Mouse (Mus musculus) kidney, adult 11 months (tissue): Measurements from ENCODE around the gene Cplx3.

Experiments
- DNase-seq: peaks from one replicate; pipeline ENCODE4 v3.0.0; 2022

Gene Cplx3

GRCm38 (mm10) chr9:57598851-57599563 is 7.1 kb downstream of the Cplx3 start:
- peak; percentile 79 for DNase-seq

DNA sequence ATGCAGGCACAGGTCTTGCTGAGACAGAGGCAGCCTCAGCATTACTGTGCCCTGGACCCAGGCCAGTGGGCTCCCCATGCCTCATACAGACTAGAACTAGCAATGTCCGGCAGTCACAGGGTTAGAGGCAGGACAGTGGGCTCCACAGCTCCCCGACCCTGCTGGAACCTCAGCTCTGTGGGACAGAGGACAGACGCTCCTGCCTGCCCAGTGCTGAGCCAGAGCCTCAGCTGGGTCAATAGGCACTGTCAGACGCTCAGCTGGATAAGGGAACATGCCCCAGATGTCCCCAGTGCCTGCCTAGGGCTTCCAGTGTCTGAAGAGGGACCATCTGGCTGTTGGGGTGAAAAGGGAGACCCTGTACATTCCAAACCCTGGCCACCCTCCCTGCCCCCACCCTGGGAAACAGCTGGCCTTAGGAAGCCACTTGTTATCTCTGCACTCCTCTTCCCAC is 8.1 kb downstream of the Cplx3 start:
- DNase-seq: no peak

- DNase-seq: no peak
Measured at GRCm38 (mm10) chr9:57597265-57597664, 8.8 kb downstream of the Cplx3 start.

- DNase-seq: no peak
Measured at GRCm38 (mm10) chr9:57594174-57594509, 11.9 kb downstream of the Cplx3 start.

DNA sequence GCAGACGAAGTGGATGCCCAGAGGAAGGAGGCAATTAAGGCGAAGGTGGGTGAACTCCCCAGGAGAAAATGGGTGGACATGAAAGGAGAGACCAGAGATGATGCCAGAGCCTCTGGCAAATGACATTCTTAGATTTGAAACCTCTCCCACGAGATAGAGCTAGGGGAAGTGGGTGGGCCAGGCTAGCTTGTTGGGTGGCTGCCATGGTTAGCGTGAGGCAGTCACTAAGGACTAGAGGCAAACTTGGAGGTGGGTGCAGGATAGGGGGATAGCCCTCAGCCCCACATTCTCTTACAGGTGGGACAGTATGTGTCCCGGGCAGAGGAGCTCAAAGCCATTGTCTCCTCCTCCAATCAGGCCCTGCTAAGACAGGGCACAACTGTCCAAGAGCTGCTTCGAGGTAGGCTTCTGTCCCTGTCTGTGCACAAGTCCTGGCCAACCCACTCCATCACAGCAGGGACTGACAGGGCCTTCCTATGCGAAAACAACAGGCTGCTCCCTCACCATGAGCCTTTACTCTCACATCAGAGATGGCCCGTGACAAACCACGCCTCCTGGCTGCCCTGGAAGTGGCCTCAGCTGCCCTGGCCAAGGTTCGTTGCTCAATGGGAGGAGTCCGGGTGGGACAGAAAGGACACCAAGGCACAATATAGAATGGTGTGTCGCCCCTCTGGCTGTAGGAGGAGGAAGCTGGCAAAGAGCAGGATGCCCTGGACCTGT is 12.5 kb downstream of the Cplx3 start:
- DNase-seq: peak; percentile 86

DNA sequence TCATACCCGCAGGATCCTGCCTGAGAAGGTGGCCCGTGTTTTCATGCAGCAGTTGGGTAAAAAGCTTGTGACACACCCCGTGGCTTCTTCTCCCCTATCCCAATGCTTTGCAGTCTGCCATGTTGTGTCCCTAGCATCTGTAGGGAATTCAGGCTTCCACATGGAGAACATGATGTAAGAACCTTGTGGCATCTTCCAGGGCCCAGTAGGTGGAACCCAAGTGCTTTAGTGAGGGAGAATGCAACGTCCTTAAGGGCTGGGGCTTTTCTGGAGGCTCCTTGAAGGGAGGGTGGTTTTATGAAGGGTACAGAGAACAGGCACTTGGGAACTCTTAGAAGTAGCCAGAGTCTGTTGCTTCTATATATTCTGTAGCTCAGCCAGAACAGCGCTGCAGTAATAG is 15.4 kb downstream of the Cplx3 start:
- no peak for DNase-seq

DNA sequence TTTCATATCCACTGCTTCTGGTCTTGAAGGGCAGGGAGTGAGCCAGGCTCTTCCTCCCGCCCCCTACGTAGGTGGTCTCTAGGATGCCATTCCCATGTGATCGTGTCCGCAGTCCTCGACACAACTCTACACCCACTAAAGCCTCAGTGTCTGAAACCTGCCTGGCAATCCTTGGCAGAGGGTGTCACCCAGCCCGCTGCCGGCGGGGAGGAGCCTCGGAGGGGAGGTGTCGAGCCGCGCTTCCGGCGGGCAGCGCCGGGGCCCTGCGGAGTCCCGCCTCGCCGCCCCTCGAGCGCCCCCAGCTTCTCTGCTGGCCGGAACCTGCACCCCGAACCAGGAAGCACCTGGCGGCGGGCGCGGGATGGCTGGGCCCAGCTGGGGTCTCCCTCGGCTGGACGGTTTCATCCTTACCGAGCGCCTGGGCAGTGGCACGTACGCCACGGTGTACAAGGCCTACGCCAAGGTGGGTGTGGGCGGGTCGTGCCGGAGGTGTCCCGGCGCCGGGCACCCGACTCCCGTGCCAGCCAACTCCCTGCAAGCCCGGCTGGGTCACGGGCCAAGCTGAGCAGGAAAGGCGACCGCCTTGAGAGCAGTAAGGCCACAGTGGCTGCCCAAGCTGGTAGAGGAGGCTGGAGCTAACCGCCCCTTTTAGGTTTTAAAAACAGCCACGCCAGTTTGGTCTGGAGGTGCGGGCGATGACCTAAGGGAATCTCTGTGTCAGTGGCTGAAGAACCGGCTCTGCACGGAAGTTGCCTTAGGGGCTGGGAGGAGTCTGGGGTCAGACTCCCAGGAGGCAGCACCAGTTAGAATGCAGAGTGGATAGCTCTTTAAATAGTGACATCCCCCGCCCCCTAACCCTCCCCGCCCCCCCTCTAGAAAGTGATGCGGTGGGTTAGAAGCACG is 16.6 kb downstream of the Cplx3 start, which contains the start of gene Ulk3:
Ulk3 (plus strand) TSS at position 229 of the 903 bp plus-strand sequence.
- DNase-seq: peak; percentile 83

- DNase-seq: no peak
Measured at GRCm38 (mm10) chr9:57584991-57585390, 21.1 kb downstream of the Cplx3 start.

- DNase-seq: no peak
Measured at GRCm38 (mm10) chr9:57577144-57577849, 28.8 kb downstream of the Cplx3 start.

DNA sequence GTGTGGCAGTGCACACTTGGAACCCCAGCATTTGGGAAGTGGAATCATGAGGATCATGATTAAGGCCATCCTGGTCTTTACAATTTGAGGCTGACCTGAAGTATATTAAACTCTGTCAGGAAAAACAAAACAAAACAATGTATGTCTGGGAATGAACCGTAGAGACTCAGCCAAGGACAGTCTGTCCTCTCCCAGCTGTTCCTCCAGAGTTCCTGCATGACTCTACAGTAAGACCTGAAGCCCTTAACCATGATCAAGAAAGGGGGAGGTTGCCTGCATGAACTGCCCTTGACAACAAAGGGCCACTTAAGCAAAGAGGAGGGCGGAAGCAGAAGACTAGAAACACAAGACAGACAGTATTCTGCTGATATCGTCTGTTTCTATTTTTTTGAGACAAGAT is 30.5 kb downstream of the Cplx3 start:
- no peak for DNase-seq

DNA sequence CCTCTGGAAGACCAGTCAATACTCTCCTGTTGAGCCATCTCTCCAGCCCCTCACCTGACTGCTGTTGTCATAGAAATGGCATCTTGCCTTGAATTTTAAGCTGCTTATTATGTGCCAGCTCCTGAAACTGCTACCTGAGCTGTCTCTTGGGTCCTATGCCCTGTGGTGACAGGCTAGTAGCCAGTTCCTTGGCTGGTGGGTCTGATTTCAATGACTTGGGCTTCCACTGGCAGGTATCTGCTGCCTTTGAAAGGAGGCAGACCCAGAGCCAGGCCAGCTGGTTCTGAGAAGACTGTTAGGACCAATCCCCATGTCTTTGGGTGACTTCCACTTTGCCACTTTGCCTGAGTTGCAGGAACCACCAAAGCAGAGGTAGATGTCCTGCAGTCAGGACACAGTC is 31.7 kb downstream of the Cplx3 start:
- DNase-seq: no peak

DNA sequence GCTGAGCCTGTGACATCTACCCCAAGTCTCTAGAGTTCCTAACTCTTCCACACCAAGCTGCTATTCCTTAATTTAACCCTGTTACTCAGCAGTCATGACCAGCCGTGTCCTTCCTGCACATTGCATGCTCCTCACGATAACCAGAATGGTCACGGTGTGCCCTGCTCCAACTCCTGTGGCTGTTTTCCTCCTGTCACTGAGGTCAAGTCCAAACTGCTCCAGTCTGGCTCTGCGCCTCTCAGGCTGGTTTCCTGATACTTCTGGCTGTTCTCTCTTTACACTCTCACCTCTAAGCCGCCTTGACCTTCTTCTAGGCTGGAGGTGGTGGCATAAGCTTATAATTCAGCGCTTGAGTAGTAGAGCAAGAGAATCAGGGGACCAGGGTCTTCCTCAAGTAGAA is 37.6 kb downstream of the Cplx3 start:
- peak; percentile 68 for DNase-seq

DNA sequence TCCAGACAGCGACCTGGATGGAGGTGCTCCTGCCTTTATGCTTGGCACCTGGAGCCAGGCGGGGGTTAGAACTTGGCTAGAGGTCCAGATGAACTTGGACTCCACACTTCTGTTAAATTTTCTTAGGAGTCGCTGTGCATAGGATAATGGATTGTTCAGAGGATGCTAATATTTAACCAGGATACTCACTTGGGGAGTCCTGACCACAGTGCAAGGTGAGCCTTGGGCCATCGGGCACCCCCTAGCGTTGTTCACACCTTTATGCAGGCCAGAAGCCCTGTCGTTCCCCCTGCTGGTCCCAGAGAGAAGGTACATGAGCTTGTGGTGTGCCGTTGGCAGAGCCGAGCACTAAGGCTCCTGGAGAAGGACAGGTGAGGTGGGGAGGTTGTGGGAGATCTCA is 39.2 kb downstream of the Cplx3 start:
- DNase-seq: peak; percentile 88

- peak; percentile 40 for DNase-seq
Measured at GRCm38 (mm10) chr9:57565741-57566221, 40.3 kb downstream of the Cplx3 start.

DNA sequence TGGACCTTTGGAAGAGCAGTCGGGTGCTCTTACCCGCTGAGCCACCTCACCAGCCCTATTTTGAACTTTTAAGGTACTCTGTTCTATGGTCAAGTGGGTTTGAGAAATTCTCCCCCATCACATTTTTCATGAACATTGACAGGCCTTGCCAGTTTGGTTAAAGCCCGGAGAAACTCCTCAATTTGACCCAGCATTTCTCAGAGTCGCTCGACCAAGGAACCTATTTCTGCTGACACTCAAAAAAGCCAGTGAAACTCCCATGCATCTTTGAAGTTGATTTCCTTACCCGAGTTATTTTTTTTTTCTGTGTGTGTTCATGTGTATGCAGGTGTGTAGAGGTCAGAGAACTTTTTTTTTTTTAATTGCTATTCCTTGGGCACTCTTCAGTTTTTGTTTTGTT is 41.5 kb downstream of the Cplx3 start:
- peak; percentile 80 for DNase-seq

DNA sequence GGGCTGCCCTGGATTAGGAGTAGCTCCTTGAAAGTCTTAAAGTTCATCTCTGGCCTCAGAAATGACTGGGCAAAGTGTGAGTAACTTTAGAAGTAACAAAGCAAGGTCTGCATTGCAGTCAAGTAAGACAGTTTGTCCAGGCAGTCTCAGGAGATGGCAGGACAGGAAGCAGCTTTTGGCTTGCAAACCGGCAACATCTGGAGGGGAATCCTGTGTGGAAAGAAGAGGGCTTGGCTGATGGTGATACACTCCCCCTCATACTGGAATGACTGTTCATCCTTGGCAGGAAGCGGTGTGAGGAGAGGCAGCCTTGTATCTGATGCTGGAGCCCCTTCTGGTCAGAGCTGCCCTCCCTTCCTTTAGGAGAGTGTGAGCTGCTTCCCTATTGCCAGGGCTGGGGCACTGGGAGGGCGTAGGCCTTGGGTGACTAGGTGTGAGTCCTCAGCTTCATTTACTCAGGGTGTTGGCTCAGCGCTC is 43.1 kb downstream of the Cplx3 start:
- peak; percentile 67 for DNase-seq

- DNase-seq: peak; percentile 75
Measured at GRCm38 (mm10) chr9:57561711-57562099, 44.4 kb downstream of the Cplx3 start.

DNA sequence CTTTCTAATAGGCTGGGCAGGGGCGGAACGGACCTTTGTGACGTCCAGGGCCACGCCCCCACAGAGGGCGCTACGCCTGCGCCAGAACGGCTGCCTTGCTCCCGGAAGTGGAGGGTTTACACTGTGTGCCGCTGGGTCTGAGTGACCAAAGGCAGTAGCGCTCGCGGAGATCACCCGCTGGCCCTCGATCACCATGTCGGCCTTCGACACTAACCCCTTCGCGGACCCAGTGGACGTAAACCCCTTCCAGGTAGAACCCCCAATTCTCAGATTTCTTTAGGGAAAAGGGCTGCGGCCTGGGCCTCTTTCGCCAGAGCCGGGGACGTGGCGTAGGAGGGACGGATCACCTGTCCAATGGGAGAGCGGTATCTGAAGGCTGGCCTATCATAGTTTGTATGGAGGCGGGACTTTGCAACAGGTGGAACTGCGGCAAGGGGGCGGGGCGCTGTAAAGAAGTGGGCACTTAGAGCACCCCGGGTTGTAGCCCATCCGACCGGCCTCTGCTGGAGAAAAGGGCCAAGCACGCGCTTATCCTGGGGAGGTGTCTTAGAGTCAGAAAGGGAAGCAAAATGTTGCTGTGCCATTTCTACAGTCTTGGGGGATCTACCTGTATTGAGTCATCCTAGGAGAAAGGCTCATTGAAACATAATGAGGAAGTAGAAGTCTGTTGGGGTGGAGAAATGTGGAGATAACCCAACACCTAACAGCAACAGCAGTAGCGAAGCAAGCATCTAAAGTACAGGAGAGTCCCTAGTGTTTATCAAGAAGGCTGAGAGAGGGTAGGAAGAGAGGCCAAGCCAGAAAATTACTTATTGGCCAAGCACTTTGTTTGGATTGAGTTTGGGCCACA is 45.0 kb downstream of the Cplx3 start, which contains the start of gene Scamp2:
Scamp2 (plus strand) TSS at position 83 of the 850 bp plus-strand sequence.
- peak; percentile 95 for DNase-seq

GRCm38 (mm10) chr9:57560263-57560662 is 45.8 kb downstream of the Cplx3 start:
- DNase-seq: no peak

GRCm38 (mm10) chr9:57559568-57559967 is 46.5 kb downstream of the Cplx3 start:
- DNase-seq: no peak

- no peak for DNase-seq
Measured at GRCm38 (mm10) chr9:57558625-57559024, 47.5 kb downstream of the Cplx3 start.
